Mouse (Mus musculus) c-Kit-positive CD71-positive TER-119-positive erythroid progenitor cells, embryonic 14.5 days (primary cell): ENCODE results near the gene Kcnab1.

Experiments
- DNase-seq: peaks from one replicate; pipeline ENCODE4 v3.0.0-alpha.2; 2013; ENCODE audit warnings: low spot score

Gene Kcnab1

DNA sequence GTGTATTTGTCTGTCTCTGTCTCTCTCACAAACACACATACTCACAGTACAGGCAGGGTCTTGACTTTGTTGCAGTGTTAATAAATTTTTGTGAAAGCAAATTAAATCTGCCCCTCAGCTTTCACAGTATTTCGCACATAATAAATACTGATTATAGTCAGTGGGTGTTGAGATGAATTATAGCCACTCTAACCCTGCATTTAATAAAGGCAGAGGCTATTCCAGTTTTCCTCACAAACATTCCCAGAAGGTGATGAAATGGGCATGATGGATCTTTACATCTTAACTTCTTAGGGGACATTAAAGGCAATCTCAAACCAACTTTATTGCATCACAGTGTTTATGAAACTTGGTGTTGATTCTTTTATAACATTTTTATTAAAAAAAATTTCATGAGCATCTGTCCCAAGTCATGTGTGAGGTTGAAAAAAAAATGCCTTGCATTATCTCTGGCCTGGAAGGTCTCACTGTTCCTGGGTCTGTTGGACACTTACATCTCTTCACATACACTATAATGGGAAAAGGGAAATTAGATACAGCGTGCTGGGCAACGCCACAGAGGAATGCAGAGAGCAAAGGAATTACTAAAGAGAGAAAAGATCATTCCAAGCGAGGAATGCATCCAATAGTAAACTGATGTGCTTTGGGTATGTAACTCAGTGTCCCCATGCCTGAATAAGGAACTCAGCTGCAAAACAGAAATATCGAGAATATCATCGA lies 95.3 kb downstream of the Kcnab1 start:
- DNase-seq = no peak

DNA sequence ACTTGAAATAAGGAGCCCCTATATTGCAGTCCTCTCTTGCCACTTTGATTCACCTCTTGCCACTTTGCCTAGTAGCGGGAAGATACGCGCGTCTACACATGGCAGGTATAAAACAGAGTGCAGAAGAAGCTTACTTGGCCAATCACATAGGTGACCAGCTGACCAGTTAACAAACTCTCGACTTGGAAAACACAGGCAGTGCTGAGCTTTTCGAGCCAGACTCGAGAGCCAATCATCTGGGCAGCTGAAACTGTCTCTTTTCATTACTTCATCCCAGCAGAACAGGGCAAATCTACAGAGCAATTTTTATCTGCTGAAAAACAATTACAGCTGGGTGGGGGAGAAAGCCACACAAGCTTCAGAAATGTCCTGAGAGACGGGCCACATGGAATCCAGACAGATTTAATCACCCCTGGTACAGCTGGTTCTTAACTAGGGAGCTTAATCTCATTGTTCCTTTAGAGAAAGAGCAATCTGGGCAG lies 96.4 kb downstream of the Kcnab1 start:
- DNase-seq = no peak

DNA sequence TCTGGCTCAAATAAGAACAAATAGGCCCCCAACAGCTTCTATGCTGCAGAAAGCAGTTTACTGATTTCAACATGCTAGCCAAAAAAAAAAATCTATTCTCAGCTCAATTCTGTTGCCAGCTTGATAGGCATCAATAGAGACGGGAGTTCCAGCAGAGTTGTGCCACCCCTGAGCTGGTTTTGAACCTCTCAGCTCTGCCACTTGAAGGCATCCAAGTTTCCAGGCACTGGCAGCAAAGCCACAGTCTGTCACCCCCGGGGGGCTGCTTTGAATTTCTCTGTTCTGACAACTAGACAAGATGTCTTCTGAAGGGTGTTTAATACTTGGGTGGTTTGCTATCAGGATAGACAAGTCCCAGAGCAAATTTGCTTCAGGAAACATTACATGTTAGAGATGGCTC lies 104.5 kb downstream of the Kcnab1 start:
- DNase-seq = no peak

GRCm38 (mm10) chr3:65214635-65215034 lies 105.5 kb downstream of the Kcnab1 start:
- DNase-seq = no peak

DNA sequence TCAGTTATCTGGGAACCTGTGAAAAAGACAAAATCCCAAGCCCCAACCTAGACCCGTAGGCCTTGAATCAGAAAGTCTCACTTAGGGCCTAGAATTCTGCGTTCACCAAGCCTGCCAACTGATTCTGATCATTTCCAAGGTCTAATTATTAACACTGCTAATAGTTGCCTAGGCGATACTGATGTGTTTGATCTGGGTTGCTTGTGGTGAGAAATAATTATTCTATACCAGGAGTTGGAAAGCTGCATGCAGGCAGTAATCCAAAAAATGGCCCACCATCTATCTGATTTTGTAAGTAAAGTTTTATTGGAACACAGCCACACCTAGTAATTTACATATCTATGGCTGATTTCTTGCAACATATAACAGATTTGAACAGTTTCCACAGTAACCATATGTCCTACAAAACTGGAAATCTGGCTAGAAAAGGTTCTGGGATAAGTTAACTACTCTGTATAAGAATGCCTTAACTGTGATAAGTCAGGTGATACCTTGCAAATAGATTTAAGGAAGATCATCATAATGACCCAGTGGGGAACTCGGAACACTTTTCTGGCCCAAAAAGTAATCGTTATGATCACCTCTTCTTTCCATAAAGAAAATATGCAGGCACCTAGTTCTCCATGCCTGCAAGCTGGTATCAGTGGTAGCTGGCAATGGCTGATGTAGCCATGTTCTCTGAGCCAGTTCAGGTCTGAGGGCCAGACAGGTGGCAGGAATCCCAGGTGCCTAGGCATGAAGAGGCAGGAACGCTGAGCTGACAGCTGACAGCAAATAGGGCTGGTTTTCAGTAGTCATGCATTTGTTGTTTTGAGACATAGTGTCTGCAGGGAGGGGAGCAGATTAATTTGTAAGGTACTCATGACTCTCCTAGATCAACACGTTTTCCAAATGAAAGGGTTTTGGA lies 108.7 kb downstream of the Kcnab1 start:
- DNase-seq = no peak

DNA sequence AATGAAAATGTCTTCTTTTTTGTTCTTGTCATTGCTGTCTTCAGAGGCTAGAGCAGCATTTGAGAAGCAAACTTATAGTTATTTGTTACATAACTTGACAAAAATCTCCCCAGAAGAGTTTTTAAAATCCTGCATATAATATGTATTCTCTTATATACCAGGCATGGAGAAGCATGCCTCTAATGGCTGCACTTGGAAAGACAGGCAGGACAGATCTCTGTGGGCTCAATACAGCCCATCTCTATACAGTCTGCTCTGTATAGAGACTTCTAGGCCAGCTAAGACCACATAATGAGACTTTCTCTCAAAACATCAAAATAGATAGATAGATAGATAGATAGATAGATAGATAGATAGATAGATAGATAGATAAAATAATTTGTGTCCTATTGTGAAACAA lies 111.1 kb downstream of the Kcnab1 start:
- DNase-seq = no peak

DNA sequence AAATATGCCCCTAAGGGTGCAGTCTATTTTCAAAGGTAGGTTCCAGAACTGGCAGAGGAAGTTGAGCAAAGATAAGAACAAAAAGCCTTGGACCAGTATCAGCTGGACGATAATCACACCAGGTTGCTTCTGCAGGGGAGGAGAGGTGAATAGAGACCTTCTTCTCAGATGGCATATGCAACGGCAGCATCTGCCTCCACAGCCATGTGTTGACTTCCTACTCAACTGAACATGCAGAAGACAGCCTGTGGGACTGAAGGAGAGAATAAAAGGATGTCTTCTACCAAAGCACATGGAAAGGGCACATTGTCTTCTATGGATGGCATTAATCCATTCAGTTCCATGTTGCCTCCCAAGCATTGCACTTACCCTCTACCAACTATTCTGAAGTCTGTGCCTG lies 114.5 kb downstream of the Kcnab1 start:
- DNase-seq = no peak

DNA sequence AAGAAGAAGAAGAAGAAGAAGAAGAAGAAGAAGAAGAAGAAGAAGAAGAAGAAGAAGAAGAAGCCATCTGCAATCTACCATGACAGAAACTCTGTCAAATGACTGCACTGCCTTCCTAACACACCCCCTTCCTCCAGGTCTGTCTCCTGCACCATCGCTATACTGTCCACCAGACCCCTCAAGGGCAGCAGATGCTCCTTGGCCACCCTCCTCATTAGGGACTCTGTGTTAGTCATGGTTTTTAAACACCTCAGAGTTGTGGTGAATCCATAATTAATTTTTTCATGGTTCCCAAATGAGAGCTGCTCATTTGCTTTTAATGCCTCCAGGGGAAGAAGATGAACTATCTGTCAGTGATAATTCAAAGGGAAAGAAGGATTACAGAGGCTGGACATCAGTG lies 121.8 kb downstream of the Kcnab1 start:
- no peak for DNase-seq

- DNase-seq = no peak
Measured at GRCm38 (mm10) chr3:65231419-65232090, 122.4 kb downstream of the Kcnab1 start.

GRCm38 (mm10) chr3:65249023-65249422 lies 139.8 kb downstream of the Kcnab1 start:
- no peak for DNase-seq

DNA sequence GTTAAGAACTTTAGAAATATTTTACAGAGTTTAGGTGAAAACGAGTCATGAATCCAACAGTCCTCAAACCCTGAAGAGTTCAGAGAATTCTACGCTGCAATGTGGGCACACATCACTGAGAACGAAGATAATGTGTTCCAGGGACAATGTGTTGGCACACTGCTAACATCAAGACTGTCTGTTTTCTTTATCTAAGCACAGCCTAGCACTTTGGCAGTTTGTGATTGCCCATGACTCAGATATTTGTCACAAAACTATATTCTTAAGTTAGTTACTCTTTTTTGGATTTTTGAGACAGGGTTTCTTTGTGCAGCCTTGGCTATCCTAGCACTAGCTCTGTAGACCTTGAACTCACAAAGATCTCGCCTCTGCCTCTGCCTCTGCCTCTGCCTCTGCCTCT lies 151.3 kb downstream of the Kcnab1 start:
- DNase-seq = no peak

GRCm38 (mm10) chr3:65262506-65263422 lies 153.6 kb downstream of the Kcnab1 start:
- DNase-seq = no peak

DNA sequence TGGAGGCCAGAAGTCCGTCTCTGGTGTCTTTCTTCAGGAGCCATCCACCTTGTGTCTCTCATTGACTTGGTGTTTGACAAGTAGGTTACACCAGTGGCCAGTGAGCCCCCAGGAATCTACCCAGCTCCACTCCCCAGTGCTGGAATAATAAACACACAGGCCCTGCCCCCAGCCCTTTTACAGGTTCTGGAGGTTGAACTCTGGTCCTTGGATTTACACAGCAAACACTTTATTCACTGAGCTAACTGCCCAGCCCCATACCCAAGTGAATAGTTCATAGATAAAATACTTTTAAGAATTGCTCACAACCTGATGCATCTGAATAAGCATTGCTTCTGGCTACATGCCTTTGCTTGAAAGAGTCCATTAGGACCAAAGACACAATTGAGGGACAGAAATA lies 164.1 kb downstream of the Kcnab1 start:
- no peak for DNase-seq

GRCm38 (mm10) chr3:65277777-65278176 lies 168.6 kb downstream of the Kcnab1 start:
- DNase-seq = no peak

DNA sequence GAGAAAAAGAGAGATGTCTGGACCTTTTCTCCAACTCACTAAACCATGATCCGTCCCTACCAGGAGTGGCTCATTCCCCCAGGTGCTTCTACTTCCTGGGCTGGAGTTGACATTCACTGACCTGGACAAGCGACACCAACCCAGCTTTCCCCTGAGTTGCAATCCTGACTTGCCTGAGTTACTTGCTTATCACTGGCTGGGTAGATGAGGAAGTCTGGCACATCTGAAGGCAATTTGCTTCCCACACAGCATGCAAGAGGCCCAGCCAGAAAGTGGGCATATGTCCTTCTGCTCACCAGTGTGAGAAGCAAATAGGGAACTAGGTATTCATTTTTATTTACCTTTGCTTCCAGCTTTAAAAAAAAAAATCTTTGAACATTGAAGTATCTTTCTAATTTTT lies 174.2 kb downstream of the Kcnab1 start:
- no peak for DNase-seq

DNA sequence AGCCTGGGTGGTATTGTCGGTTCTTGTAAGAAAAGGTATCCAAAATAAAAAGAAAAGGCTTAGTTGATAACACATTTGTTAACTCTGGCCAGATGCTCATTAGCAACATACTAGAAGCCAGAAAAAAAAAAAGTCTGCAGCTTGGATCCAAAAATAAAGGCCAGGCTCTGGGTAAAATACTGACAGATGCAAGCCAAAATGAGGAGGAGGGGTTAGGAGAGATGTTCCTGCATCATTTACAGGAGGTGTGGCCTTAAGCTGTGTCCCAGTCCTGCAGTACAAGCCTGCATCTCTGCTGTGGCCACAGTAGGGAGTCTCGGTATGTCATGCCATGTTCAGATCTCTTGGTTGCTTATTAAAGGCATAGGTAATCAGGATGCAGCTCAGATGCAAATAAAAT lies 179.8 kb downstream of the Kcnab1 start:
- DNase-seq = no peak

GRCm38 (mm10) chr3:65296996-65297395 lies 187.8 kb downstream of the Kcnab1 start:
- no peak for DNase-seq

DNA sequence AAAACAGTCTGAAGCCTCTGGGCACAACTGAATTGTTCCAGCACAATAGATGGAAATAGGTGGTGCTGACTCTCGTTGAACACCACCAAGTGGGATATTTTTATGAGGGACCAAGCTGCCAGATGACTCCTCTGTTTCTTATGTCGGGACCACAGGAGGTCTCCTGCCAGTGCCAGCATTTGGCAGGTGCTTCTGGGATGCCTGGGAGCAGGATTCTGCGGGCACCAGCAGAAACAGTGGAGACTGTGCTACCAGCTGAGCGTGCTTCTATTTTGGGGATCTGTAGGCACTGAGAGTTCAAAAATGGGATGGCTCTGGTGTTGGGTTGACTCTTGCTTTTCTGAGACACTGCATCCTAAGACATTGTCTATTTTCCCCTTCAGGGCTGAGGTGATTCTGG lies 190.0 kb downstream of the Kcnab1 start:
- DNase-seq = no peak

- no peak for DNase-seq
Measured at GRCm38 (mm10) chr3:65301531-65301930, 192.3 kb downstream of the Kcnab1 start.

GRCm38 (mm10) chr3:65302559-65302958 lies 193.4 kb downstream of the Kcnab1 start:
- no peak for DNase-seq

GRCm38 (mm10) chr3:65315837-65316236 lies 206.7 kb downstream of the Kcnab1 start:
- no peak for DNase-seq

- no peak for DNase-seq
Measured at GRCm38 (mm10) chr3:65316738-65317137, 207.6 kb downstream of the Kcnab1 start.
